Mouse (Mus musculus): ENCODE measurements around the gene Man2a1.

DNA sequence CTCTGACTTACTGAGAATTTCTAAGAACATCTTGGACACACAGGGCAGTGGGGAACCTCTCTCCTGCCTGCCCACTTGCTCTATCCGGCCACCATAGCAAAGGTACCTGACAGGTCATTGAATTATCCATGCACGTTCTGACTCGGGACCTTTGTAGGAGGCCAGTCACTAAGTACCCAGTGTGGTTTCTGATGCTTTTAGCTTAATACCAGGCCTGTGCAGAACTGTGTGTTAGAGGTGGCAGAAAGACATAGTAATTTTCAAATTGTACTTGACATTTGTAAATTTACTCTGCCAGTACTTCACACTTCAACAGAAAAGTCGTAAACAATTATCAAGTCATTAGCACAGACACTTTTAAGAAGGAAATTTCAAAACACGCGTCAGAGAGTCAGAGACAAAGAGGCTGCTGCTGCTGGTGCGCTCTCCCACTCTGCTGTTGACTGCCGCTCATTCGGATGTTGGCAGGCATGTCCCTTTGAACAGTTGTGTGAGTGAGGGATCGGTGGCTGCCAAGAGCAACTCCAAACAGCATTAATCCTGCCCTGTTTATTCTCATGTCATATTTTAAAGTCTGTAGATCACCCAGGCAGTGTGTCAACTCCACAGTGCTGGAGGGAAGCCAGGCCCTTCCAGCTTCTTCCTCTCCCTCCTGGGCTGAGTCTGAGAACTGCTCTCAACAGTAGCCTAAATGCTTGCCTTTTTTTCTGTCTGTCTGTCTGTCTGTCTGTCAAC lies 76.4 kb downstream of the Man2a1 start:
- no peak for TF ChIP-seq POLR2A (IDR thresholded peaks at IDR 0.05; ENCODE audit: insufficient read depth, low read length)
- TF ChIP-seq CTCF (IDR thresholded peaks at IDR 0.05; ENCODE audit: low read depth, low read length) = no peak
- no peak for TF ChIP-seq EP300 (IDR thresholded peaks at IDR 0.05; ENCODE audit: insufficient read depth, low read depth, low read length)

Measured in ES-Bruce4 (cell line).